Mouse (Mus musculus) skeletal muscle tissue, adult 2 months (tissue): ENCODE data around the gene Arxes2.
"Not testable (repeated sequence)": the region's sequence is repeated elsewhere in the genome, so short reads cannot be mapped to it uniquely, and the experiment has no call there.

Experiments used
- DNase-seq: peaks from one replicate; pipeline ENCODE4 v3.0.0-alpha.2; 2012; ENCODE audit warnings: low read depth, low spot score

Arxes2 gene

GRCm38 (mm10) chrX:136032799-136033763 lies 39.5 kb downstream of the Arxes2 start, which contains the start of gene Arxes1:
Arxes1 (plus strand) TSS chrX:136033367.
- DNase-seq, result not testable (repeated sequence)

DNA sequence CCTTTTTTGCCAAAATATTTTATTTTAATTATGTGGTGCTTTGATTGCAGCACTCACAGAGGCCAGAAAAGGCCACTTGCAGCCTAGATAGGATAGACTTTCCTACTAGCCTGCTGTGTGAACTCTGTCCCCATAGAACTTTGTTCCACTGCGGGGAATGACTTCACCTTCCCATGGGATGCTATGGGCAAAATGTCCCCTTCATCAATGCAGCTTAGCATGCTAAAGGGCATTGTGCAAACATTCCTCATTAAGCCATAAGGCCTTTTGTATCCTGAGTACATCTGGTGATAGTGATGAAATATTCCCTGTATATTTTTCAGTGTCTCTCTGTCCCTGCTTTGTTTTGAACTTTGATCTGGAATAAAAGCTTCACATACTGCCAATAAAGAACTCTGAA lies 50.1 kb downstream of the Arxes2 start:
- no peak for DNase-seq
